Mouse (Mus musculus) liver, embryonic 14.5 days (tissue): ENCODE measurements around the gene Lrmda. TPM values are rescaled to one million over a fixed set of nuclear protein-coding genes. Genes with fewer than 3 reads are reported as not detected.
A peak's percentile ranks its signal among the peaks of the same experiment; 100 is the strongest.

Source experiments
- ATAC-seq: fragments of 200-750 bp; cut with Nextera tagmentation; 2 replicates; pipeline ENCODE4 v1.8.0; 2017; ENCODE audit warnings: moderate number of reproducible peaks, mild to moderate bottlenecking, moderate library complexity; ENCODE audit not compliant: insufficient read depth
- DNase-seq, 3 experiments: peaks; one replicate each; pipeline ENCODE4 v3.0.0-alpha.2; 2012 to 2013; ENCODE audit warnings: low read depth in 3 of 3, low spot score in 3 of 3
- H3K27ac ChIP-seq: fragments of 300-500 bp; sonication (generic); 2 replicates; pipeline ENCODE4 v1.5.1; 2014; ENCODE audit warnings: moderate library complexity, mild to moderate bottlenecking, control low read depth, inconsistent platforms
- H3K27me3 ChIP-seq: fragments of 300-500 bp; sonication (generic); 2 replicates; pipeline ENCODE4 v1.6.1; 2014; ENCODE audit warnings: mild to moderate bottlenecking, low read length, moderate library complexity; ENCODE audit not compliant: control insufficient read depth, insufficient read depth
- H3K36me3 ChIP-seq: fragments of 300-500 bp; sonication (generic); replicated peaks from 2 replicates; pipeline ENCODE4 v1.6.1; 2014; ENCODE audit warnings: low read depth; ENCODE audit not compliant: control insufficient read depth, insufficient read depth
- H3K4me1 ChIP-seq, 2 experiments: fragments of 200-500 bp in 1 of 2; fragments of 300-500 bp in 1 of 2; sonication (generic) in 1 of 2; replicated peaks; 2 replicates each; pipeline ENCODE4 v1.6.1; 2012 to 2014; ENCODE audit warnings: antibody characterized with exemption in 1 of 2, inconsistent platforms in 1 of 2, low read length in 1 of 2; ENCODE audit not compliant: control insufficient read depth in 2 of 2, insufficient read depth in 2 of 2
- H3K4me2 ChIP-seq: fragments of 300-500 bp; sonication (generic); 2 replicates; pipeline ENCODE4 v1.6.1; 2014; ENCODE audit warnings: low read depth, mild to moderate bottlenecking, control low read depth, moderate library complexity
- H3K4me3 ChIP-seq, 2 experiments: fragments of 200-500 bp in 1 of 2; fragments of 300-500 bp in 1 of 2; sonication (generic) in 1 of 2; 2 replicates each; pipeline ENCODE4 v1.5.1; 2012 to 2014; ENCODE audit warnings: low read depth in 2 of 2, low read length in 2 of 2, mild to moderate bottlenecking in 2 of 2, control low read depth in 1 of 2, inconsistent platforms in 1 of 2, moderate library complexity in 1 of 2; ENCODE audit not compliant: insufficient read depth in 1 of 2
- H3K9ac ChIP-seq: fragments of 300-500 bp; sonication (generic); replicated peaks from 2 replicates; pipeline ENCODE4 v1.6.1; 2014; ENCODE audit warnings: mild to moderate bottlenecking, control low read depth, moderate library complexity
- H3K9me3 ChIP-seq: fragments of 300-500 bp; sonication (generic); 2 replicates; pipeline ENCODE4 v1.6.1; 2016; ENCODE audit warnings: low read length, mixed read lengths; ENCODE audit not compliant: control insufficient read depth
- CTCF ChIP-seq: IDR thresholded peaks from 2 replicates; pipeline ENCODE4 v1.5.1; 2016; ENCODE audit warnings: antibody characterized with exemption, low read depth, control low read depth
- EP300 ChIP-seq: IDR thresholded peaks from 2 replicates; pipeline ENCODE4 v1.6.1; 2016; ENCODE audit warnings: antibody characterized with exemption, low read depth
- WGBS: fragments of 180-500 bp; shearing (Covaris S2); extraction: QIAGEN DNeasy Blood & Tissue Kit; methylation state at CpG from one replicate; pipeline ENCODE4 v1.1.7; 2014; ENCODE audit not compliant: insufficient replicate concordance; 5-methylcytosine and 5-hydroxymethylcytosine counted together
- polyA plus RNA-seq, 2 experiments: library from polyadenylated mRNA; depleted of rRNA in 1 of 2; stranded (reverse) in 1 of 2; unstranded in 1 of 2; fragments of >200 nt; fragmentation: Nextera tagmentation in 1 of 2; extraction: Ambion mirVana in 1 of 2; gene quantifications; 2 replicates each; pipeline versions ENCODE4 v1.2.1 to v1.2.3; 2012 to 2014

The Lrmda gene
- polyA plus RNA-seq, 2 experiments, result 0.18 to 0.22 TPM

DNA sequence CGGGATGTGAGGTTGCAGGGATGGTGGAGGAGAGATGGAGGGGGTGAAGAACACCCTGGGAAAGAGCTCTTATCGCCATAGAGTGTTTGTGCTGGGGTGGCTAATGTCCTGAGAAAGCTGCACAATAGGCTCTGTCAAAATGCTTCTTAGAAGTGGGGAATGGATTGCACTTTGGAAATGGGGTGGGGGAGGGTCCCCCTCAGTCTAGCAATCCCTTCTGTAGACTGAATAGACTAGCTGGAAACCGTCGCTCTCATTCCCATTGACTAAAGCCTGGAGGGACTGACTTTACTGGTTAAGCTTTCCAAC is 527.1 kb downstream of the Lrmda start:
- no peak overlapping the region for H3K9ac ChIP-seq
- DNase-seq (no peak), ATAC-seq (no peak)
- TF ChIP-seq CTCF, result no peak
- TF ChIP-seq EP300, result no peak
- no peaks in the 10 kb centered on the region for H3K4me1 ChIP-seq
- H3K27me3 ChIP-seq, result no peaks in the 10 kb centered on the region
- no peak overlapping the region for H3K4me2 ChIP-seq
- no peaks in the 10 kb centered on the region for H3K36me3 ChIP-seq
- 60% methylated on average over 4 of the region's 4 CpGs for WGBS
- no peak overlapping the region for H3K4me3 ChIP-seq
- no peak overlapping the region for H3K27ac ChIP-seq
- H3K9me3 ChIP-seq, result no peaks in the 10 kb centered on the region

DNA sequence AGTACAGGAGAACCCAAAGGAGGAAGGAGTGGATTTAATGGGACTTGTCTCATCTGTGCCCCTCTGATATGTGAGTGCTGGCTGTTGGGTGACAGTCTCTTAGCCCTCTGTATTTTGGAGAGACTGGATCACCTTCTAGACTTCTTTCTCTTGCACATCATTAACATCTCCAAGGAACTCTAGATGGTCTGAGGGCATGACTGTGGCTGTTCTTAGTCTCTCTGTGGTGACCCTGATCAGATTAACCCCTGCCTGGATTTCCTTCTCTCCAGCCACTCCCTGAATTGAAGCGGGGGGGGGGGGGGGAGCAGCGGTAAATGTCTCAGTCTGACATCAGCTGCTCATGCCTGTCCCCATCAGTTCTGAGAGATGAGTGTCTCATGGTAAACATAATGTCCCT is 528.8 kb downstream of the Lrmda start:
- ATAC-seq (no peak), DNase-seq (no peak)
- Histone ChIP-seq H3K36me3 (no peaks in the 10 kb centered on the region), H3K4me2 (no peak overlapping the region), H3K27me3 (no peaks in the 10 kb centered on the region), H3K9me3 (no peaks in the 10 kb centered on the region), H3K9ac (no peak overlapping the region), H3K27ac (no peak overlapping the region), H3K4me1 (no peaks in the 10 kb centered on the region), H3K4me3 (no peak overlapping the region)
- WGBS, result 43% methylated on average over 2 of the region's 2 CpGs
- TF ChIP-seq EP300 (no peak), CTCF (no peak)

GRCm38 (mm10) chr14:22549166-22549565 is 529.7 kb downstream of the Lrmda start:
- Histone ChIP-seq H3K4me1 (no peaks in the 10 kb centered on the region), H3K9me3 (no peaks in the 10 kb centered on the region), H3K9ac (no peak overlapping the region), H3K27ac (no peak overlapping the region), H3K4me3 (no peak overlapping the region), H3K27me3 (no peaks in the 10 kb centered on the region), H3K36me3 (no peaks in the 10 kb centered on the region), H3K4me2 (no peak overlapping the region)
- TF ChIP-seq EP300, result no peak
- TF ChIP-seq CTCF, result no peak
- ATAC-seq (no peak), DNase-seq (no peak)
- WGBS, result 62% methylated on average over 2 of the region's 2 CpGs

DNA sequence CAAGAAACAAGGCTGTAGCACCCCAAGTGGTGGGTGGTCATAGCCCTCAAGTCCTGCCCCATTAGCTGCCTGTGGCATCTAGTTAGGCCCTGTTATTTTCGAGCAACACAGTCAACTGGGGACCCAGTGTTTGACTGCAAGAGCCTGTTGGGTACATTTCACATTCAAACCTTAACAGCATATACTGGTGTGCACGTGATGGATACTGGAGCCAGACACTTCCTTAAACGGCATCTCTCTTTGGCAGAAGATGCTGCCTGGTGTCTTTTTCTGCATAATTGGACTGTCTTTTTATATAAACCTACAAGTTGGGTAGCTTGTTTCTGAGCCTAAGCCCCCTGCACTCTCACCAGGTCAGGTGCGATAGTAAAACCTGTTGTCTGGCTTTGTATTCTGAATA is 532.8 kb downstream of the Lrmda start:
- H3K9ac ChIP-seq, result no peak overlapping the region
- H3K4me3 ChIP-seq, result no peak overlapping the region
- H3K9me3 ChIP-seq, result no peaks in the 10 kb centered on the region
- DNase-seq (no peak), ATAC-seq (no peak)
- H3K27ac ChIP-seq, result no peak overlapping the region
- TF ChIP-seq EP300, result no peak
- peak; percentile 22; the same call in 1 of the 2 replicates for TF ChIP-seq CTCF
- H3K36me3 ChIP-seq, result no peaks in the 10 kb centered on the region
- H3K4me2 ChIP-seq, result no peak overlapping the region
- no peaks in the 10 kb centered on the region for H3K27me3 ChIP-seq
- H3K4me1 ChIP-seq, result no peaks in the 10 kb centered on the region
- 56% methylated on average over 4 of the region's 4 CpGs for WGBS

DNA sequence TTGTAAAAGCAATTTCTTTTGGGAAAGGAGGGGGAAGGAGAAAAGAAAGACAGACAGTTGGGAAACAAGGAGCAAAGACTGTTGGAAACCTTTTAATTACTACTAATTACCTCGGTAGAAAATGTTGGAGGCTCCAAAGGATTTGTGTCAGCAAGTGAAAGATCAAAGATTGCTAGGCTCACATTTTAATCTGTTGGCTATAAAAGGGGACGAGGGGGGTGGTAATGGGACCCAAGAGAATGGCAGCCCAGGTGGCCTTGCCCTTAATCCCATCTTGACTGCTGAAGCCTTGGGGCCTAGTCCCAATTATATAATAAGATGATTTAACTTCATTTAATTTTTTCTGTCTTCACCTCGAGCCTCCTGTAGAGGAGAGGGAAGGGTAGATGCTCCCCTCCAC is 533.3 kb downstream of the Lrmda start:
- no peak overlapping the region for H3K4me3 ChIP-seq
- DNase-seq, result no peak

GRCm38 (mm10) chr14:22553717-22554116 is 534.2 kb downstream of the Lrmda start:
- Histone ChIP-seq H3K9ac (no peak overlapping the region), H3K27ac (no peak overlapping the region), H3K4me2 (no peak overlapping the region), H3K4me1 (no peaks in the 10 kb centered on the region), H3K36me3 (no peaks in the 10 kb centered on the region), H3K4me3 (no peak overlapping the region), H3K9me3 (no peaks in the 10 kb centered on the region), H3K27me3 (no peaks in the 10 kb centered on the region)
- ATAC-seq (no peak), DNase-seq (no peak)
- no peak for TF ChIP-seq EP300
- TF ChIP-seq CTCF, result no peak
- WGBS, result 79% methylated on average over 3 of the region's 3 CpGs

More for the DNA sequence above, 533.3 kb downstream of the Lrmda start:
- Histone ChIP-seq H3K4me1 (no peaks in the 10 kb centered on the region), H3K27me3 (no peaks in the 10 kb centered on the region), H3K36me3 (no peaks in the 10 kb centered on the region), H3K9ac (no peak overlapping the region), H3K4me2 (no peak overlapping the region), H3K9me3 (no peaks in the 10 kb centered on the region), H3K27ac (no peak overlapping the region)
- no peak for TF ChIP-seq EP300
- ATAC-seq, result no peak
- WGBS, result 44% methylated on average over 3 of the region's 3 CpGs
